Mouse (Mus musculus) bone marrow, adult 2 months (tissue): ENCODE measurements around the gene Ugt3a1. TPM values are rescaled to one million over a fixed set of nuclear protein-coding genes. Genes with fewer than 3 reads are reported as not detected.
A peak's percentile ranks its signal among the peaks of the same experiment; 100 is the strongest.

Experiments
- H3K27ac ChIP-seq: fragments of 200-500 bp; 2 replicates; pipeline ENCODE4 v1.5.1; 2012; ENCODE audit warnings: low read depth, mild to moderate bottlenecking, control low read depth, inconsistent platforms, low read length; ENCODE audit not compliant: control insufficient read depth, poor library complexity, insufficient read depth
- H3K4me1 ChIP-seq: fragments of 200-500 bp; 2 replicates; pipeline ENCODE4 v1.6.1; 2011; ENCODE audit warnings: low read length; ENCODE audit not compliant: control insufficient read depth, insufficient read depth
- H3K4me3 ChIP-seq: fragments of 200-500 bp; replicated peaks from 2 replicates; pipeline ENCODE3; 2011; ENCODE audit warnings: mild to moderate bottlenecking, low read depth, low read length, control low read depth; ENCODE audit not compliant: control insufficient read depth
- CTCF ChIP-seq: fragments of 200-500 bp; IDR thresholded peaks from 2 replicates; pipeline ENCODE4 v1.5.1; 2011; ENCODE audit warnings: low read length, control low read depth; ENCODE audit not compliant: control insufficient read depth, insufficient read depth
- POLR2A ChIP-seq: fragments of 200-500 bp; IDR thresholded peaks from 2 replicates; pipeline ENCODE4 v1.6.1; 2011; ENCODE audit warnings: low read depth, mild to moderate bottlenecking, control low read depth, low read length, borderline replicate concordance; ENCODE audit not compliant: control insufficient read depth
- WGBS: fragments of 180-500 bp; shearing (Covaris S2); methylation state at CpG from one replicate; pipeline ENCODE4 v1.1.7; 2018; 5-methylcytosine and 5-hydroxymethylcytosine counted together
- polyA plus RNA-seq: library from polyadenylated mRNA; stranded (reverse); fragments of >200 nt; gene quantifications from 2 replicates; pipeline ENCODE4 v1.2.4, GENCODE M21; 2011; ENCODE audit warnings: low replicate concordance; ENCODE audit not compliant: missing spikeins, insufficient read depth, insufficient read length

Ugt3a1 gene
- polyA plus RNA-seq, 1 experiment = 2.5 TPM

DNA sequence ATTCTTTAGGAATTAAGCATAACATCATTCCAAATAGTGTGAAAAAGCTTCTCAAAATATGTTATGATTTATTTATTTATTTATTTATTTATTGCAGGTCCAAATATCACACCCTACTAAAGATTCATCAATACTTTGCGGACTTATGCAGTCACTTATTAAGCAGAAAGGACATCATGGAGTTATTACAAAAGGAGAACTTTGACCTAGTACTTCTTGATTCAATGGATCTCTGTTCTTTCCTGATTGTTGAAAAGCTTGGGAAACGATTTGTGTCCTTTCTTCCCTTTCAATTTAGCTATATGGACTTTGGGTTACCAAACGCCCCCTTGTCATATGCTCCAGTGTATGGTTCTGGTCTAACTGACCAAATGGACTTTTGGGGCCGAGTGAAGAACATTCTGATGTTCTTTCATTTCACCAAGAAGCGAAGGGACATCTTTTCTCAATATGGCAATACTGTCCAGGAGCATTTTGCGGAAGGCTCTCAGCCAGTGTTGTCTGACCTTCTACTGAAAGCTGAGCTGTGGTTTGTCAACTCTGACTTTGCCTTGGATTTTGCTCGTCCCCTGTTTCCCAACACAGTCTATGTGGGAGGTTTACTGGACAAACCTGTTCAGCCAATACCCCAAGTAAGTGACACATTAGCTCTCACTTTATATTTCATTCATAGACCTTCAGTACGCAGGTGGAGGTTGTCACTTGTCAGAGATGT lies 29.4 kb downstream of the Ugt3a1 start:
- TF ChIP-seq CTCF = no peak
- no peak for TF ChIP-seq POLR2A

DNA sequence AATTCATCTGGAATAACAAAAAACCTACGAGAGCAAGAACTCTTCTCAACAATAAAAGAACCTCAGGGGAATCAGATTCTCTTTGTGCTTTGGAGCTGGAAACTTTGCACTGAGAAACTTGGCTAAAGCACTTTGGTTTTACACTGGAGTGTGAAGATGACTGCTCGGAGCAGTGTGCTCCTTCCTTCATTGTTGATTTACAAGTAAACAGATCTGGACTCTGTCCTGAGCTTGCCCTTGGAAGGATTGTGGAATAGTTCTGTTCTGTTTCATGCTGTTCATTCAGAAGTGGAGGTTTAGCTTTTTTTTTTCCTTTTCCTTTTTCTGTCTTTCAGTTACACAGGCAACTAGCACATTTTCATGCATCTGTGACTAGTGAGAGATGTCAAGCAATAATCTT lies 57.9 kb downstream of the Ugt3a1 start:
- H3K27ac ChIP-seq = no peak overlapping the region
- H3K4me3 ChIP-seq = no peak overlapping the region
- WGBS = 69% methylated on average over 2 of the region's 2 CpGs
- TF ChIP-seq CTCF (no peak), POLR2A (no peak)
- no peaks in the 10 kb centered on the region for H3K4me1 ChIP-seq

More for the DNA sequence above, 29.4 kb downstream of the Ugt3a1 start:
- WGBS = 71% methylated on average over 8 of the region's 8 CpGs
- Histone ChIP-seq H3K27ac (no peak overlapping the region), H3K4me1 (no peaks in the 10 kb centered on the region), H3K4me3 (no peak overlapping the region)

DNA sequence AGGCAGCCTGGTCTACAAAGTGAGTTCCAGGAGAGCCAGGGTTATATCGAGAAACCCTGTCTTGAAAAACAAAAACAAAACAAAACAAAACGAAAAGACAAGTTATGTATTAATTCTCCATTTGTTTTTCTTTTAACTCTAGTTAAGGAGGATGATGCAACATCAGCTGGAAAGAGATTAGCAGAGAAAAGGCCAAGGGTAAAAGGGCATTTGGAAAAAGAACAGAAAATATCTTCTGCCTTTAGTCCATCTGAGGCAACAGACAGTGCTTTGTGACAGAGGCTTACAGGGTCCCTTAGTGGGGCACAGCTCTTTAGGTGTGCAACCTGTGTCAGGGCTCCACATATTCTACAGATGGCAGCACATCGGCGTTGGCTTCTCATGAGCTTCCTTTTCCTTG lies 58.7 kb downstream of the Ugt3a1 start, which contains the start of gene Ugt3a2:
Gene Ugt3a2 (plus strand): TSS at position 210 of the 400 bp plus-strand sequence.
- TF ChIP-seq POLR2A = no peak
- no peak for TF ChIP-seq CTCF
- Histone ChIP-seq H3K4me1 (no peaks in the 10 kb centered on the region), H3K27ac (no peak within 1 kb of the TSS), H3K4me3 (no peak within 1 kb of the TSS)
- 82% methylated on average over 4 of the region's 4 CpGs for WGBS

DNA sequence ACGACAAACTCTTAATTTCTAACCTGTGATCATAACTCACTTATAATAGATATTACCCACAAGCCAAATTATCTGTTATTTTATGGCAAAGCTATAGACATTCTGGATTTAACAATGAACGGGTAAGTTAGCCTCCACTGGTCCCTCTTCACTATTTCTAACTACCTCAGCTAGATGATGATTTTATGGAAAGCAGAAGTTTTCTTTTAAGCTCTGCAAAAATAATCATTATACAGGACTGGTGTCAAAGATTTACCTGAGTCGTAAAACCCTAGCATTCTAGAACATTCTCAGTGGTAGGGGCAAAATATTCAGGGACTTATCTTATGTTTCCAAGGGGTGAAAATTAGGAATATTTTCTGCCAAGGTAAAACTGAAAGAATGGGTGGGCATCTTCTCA lies 59.9 kb downstream of the Ugt3a1 start:
- Histone ChIP-seq H3K27ac (no peak overlapping the region), H3K4me1 (no peaks in the 10 kb centered on the region), H3K4me3 (no peak overlapping the region)
- TF ChIP-seq POLR2A (no peak), CTCF (no peak)
- 70% methylated on average over 3 of the region's 3 CpGs for WGBS

DNA sequence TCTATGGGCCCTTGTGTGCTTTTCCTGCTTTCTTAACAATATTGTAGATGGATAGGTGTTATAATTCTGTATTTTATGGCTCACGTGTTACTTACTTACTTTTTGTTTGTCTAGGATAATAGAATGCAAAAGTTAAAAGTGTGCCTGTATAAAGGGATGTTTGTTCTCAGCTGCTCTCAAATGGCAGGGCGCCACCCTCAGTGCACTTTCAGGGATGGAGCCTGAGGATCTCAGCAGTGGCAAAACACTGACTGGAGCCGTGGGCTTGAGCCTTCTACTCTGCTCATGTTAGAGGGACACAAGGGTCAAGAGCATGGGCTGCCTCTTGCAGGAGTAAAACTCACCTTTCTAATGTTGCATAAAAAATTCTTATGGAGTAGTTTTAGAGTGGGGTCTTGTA lies 60.3 kb downstream of the Ugt3a1 start:
- Histone ChIP-seq H3K27ac (no peak overlapping the region), H3K4me1 (no peaks in the 10 kb centered on the region), H3K4me3 (no peak overlapping the region)
- WGBS = 76% methylated on average over 3 of the region's 3 CpGs
- TF ChIP-seq POLR2A = no peak
- no peak for TF ChIP-seq CTCF

DNA sequence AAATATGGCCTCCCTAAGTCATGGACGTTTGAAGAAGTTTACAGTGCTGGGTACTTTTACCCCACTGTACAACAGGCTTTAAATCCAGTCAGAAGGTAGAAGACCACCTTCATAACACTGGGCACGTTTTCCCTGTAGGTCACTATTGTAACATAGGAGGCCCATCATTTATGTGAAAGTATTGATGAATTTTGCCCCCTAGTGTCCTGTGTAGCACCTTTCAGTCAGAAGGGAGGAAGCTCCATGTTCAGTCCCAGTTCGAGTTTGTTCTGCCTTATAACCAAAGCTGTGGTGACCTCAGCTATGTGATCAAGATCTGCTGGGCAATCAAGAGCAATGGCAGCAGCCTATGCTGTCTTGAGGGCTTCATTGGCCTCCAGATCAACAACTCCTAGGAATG lies 72.1 kb downstream of the Ugt3a1 start:
- TF ChIP-seq POLR2A (no peak), CTCF (no peak)
- Histone ChIP-seq H3K27ac (no peak overlapping the region), H3K4me1 (no peaks in the 10 kb centered on the region), H3K4me3 (no peak overlapping the region)
- WGBS = 28% methylated on average over 3 of the region's 3 CpGs

DNA sequence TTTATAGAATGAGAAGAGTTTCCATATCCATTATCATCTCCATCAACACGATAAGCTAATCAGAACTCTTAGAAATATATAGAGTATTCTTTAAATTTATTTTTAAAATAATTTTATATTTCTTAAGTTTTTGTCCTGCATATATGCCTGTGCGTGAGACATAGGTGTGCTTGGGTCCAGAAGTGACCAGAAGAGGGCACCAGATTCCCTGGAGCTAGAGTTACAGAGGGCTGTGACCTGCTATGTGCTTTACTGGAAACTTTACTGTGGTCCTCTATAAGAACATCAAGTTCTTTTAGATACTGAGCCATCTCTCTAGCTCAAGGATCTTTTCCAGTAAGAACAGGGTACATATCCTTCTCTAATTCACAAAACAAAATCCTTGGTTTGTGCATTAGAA lies 86.1 kb downstream of the Ugt3a1 start:
- Histone ChIP-seq H3K4me1 (no peaks in the 10 kb centered on the region), H3K27ac (no peak overlapping the region), H3K4me3 (no peak overlapping the region)
- no peak for TF ChIP-seq POLR2A
- peak; percentile 34; the same call in 1 of the 2 replicates for TF ChIP-seq CTCF
- 62% methylated on average over 2 of the region's 2 CpGs for WGBS

Other genes starting within 250 kb of the Ugt3a1 start
- gene Nadk2, start 205.6 kb upstream of the Ugt3a1 start, polyA plus RNA-seq = 57.6 and 70.0 TPM in 2 replicates
- gene Lmbrd2, start 136.3 kb upstream of the Ugt3a1 start, polyA plus RNA-seq = 5.1 and 10.4 TPM in 2 replicates
- gene Skp2, start 121.5 kb upstream of the Ugt3a1 start, polyA plus RNA-seq = 6.4 and 8.0 TPM in 2 replicates
- 2.4 TPM in 1 of 2 replicates, not detected in the other for gene Ugt3a2, start 58.7 kb downstream of the Ugt3a1 start, polyA plus RNA-seq
- 7.5 TPM in 1 of 2 replicates, not detected in the other for gene Capsl, start 159.1 kb downstream of the Ugt3a1 start, polyA plus RNA-seq